Mouse (Mus musculus): ENCODE measurements around the gene Tspan5.

GRCm38 (mm10) chr3:138941604-138942003 lies 199.6 kb downstream of the Tspan5 start:
- no peak for TF ChIP-seq CTCF (IDR thresholded peaks at IDR 0.05; ENCODE audit: borderline replicate concordance, insufficient read depth, low read length)
- no peak for TF ChIP-seq POLR2A (IDR thresholded peaks at IDR 0.05; ENCODE audit: low read depth, low read length)
